Mouse (Mus musculus) 3134 (cell line): ENCODE data around the gene Dnm3.

ENCODE experiments used
- DNase-seq: peaks from one replicate; pipeline ENCODE4 v3.0.0-alpha.2; 2011; ENCODE audit warnings: low spot score; ENCODE audit not compliant: insufficient read length; ENCODE audit errors: extremely low read depth

Gene Dnm3

GRCm38 (mm10) chr1:162039808-162040207 is 438.0 kb downstream of the Dnm3 start:
- no peak for DNase-seq

DNA sequence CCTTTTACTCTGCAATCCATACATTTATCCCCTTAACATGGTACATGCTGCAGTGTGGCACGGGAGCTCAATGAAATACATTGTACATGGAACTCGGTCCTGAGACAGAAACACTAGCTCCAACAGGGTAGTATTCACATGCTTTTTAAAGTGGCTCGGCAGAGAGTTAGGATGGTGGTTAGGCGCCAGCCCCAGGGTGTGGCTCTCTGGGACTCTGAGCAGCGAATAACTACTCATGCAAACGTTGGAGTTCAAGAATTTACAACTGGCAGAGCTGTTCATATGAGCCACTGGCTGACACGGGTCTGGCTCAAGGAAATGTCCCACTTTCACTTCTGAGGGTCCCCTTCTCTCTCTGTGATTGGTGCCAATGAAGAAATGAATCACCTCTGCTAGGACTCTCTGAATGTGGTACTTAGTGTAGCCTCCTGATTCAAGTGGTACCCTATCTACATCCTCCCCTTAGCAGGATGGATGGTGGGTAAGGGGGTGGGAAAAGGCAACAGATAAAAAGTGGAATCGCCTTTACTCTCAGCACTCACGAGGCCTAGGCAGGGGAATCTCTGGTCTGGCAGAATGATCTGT is 438.7 kb downstream of the Dnm3 start:
- DNase-seq: peak; percentile 42

GRCm38 (mm10) chr1:162038431-162038830 is 439.4 kb downstream of the Dnm3 start:
- peak; percentile 22 for DNase-seq

DNA sequence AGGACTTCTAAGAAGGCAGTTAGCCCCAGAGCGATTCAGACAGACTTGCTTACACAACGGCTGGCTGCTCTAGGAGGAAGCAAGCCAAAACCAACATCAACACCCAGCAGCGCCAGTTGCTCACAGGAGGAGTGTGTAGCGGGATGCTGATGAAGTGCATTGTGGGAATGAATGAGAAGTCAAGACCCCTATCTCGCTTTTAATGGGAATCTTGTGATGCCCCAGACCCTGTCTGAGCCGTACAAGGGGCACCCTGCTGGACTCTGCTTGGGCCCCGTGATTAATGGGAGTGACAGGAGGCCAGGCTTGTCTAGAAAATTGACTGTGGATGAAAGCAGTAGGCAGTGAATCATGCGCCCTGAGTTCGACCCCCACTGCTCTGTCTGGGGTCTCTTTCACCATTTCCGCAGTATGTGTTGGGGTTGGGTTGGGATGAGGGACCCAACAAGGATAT is 439.8 kb downstream of the Dnm3 start:
- DNase-seq: peak; percentile 32

- DNase-seq: no peak
Observed at GRCm38 (mm10) chr1:162037185-162037765, 440.6 kb downstream of the Dnm3 start.

DNA sequence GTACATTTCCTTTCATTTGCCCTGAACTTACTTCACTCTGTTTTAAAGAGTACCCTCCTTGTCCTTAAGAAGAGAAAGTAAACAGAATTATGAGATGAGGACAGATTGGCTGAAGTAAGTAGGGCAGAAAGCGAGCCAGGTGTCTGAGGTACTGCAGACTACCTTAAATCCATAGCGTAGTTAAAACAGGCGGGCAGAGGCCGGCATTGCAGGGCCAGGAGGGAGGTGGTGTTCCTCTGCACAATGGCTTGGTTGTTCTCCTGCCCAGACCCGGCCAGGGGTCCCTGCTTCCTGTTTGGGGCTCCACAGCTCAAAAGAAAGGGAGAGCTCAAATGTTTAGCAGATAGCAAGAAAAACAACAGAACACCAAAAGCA is 441.4 kb downstream of the Dnm3 start:
- no peak for DNase-seq

GRCm38 (mm10) chr1:162035800-162036460 is 441.9 kb downstream of the Dnm3 start:
- DNase-seq: no peak

DNA sequence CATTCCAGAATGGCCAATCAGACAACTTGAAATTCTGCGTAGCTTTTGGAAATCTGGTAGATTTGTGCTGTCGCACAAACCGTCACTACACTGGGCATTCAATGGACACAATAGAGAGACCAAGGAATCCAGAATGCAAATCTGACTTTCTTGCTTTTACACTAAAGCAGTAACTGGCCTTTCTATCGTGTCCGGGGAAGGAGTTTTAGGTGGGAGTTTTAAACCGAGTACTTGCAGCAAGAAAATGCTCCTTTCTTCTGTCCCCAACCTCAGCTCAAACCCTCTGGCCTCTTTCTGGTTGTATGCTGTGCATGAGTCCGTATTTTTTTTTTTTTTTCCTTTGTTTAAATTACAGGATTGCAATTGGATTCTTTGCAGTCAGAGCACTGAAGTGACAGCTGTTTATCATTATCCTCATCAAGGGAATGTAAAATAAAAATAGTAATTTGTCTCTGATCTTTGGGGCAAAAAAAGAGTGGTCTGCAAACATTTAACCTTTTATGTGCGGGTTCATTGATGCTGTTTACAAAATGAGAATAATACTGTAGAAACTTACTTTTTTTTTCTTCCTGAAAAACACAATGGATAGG is 454.1 kb downstream of the Dnm3 start:
- no peak for DNase-seq

- no peak for DNase-seq
Observed at GRCm38 (mm10) chr1:162020766-162021165, 457.1 kb downstream of the Dnm3 start.

GRCm38 (mm10) chr1:162020303-162020731 is 457.5 kb downstream of the Dnm3 start:
- no peak for DNase-seq

GRCm38 (mm10) chr1:162018601-162018977 is 459.2 kb downstream of the Dnm3 start:
- DNase-seq: no peak

DNA sequence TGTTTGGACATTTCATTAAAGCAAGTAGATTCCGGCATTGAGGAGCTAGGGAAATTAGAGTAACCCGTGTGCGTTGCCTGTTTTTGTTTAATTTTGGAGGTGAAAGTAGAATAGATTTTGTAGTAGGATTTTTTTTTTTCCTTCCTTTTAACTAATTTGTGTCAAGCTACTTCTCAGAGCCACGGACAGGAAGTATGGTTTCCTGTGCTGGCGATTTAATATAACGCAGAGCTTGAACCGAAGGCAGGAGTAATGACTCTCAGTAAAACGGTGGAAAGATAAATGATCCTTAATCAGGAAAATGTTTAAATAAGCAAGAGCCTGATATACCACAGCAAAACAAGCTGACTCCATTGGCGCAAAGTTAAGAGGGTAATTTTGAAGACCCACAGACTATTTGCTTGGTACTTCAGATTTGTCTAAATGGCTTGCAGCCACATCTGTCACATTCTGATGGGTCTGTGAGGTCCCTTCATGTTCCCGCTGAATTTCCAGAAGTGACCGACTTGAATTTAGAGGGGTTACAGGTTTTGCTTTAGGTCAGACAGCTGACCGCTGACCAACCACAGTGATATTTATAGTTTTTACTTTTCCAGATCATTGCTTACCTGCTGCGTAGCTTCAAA is 459.7 kb downstream of the Dnm3 start:
- no peak for DNase-seq

GRCm38 (mm10) chr1:162016982-162017381 is 460.9 kb downstream of the Dnm3 start:
- no peak for DNase-seq

DNA sequence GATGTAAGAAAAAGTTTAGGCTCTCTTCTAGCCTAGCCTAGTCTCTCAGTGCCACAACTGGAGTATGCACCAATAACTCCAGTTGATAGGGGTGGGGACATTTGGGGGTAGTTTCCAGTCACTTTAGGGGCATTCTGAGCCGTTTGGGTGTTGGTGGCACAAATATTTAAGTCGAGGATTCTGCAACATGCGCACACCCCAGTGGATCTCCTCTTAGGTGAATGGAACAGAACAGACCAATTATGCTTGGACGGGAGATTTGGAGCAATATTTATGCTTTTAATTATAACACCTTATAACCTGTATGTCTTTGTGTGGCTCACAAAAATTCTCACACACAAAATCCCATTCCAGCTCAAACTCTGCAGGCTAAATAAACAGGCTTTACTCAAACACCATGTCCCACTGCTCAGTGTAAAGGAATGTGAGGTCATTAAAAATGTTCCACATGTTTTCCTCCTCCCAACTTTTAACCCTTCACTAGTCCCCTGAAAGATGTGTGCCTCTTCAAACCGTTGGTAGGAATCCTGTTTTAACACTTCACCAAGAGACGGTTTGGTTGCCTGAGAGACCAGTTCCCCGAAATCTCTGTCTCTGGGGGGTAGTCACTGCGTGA is 462.5 kb downstream of the Dnm3 start:
- DNase-seq: no peak

GRCm38 (mm10) chr1:162013561-162013960 is 464.3 kb downstream of the Dnm3 start:
- DNase-seq: no peak

GRCm38 (mm10) chr1:162011523-162012245 is 466.1 kb downstream of the Dnm3 start:
- DNase-seq: no peak

DNA sequence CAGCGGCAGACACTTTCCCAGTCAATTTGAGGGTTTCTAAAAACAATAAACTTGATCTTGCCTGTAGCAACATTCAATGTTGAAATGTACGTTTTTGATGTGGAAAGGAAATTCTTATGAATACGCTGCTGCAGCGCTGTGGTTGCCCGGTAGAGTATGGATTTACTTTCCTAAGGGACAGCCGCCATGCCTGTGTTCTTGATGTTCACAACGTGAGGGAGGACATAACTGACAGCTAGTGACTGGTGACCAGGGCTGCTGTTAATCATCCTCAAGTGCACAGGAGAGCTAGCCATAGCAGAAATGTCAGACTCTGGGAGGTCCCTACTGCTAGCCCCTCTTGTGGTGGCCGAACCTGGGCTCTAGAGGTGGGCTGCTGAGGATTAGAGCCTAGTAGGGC is 468.7 kb downstream of the Dnm3 start:
- DNase-seq: no peak

DNA sequence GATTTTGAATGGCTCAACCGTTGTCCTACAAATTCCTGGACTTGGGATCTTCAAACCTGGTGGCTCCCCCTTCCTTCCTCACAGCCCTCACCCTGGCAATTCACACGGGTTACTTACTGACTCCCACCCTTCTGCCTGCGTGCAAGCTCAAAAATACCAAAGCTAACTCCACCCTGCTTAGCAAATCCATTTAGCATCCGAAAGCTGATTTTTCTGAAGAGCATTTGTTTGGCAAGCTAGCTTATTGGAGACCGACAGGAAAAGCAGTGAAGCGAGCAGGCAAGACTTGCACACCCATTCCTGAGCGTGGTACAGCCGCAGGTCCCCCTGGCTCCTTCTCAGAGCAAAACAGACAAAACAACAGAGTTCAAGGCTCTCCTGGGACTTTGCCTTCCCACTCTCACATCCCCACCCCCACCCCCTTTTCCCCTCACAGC is 469.2 kb downstream of the Dnm3 start:
- DNase-seq: no peak

DNA sequence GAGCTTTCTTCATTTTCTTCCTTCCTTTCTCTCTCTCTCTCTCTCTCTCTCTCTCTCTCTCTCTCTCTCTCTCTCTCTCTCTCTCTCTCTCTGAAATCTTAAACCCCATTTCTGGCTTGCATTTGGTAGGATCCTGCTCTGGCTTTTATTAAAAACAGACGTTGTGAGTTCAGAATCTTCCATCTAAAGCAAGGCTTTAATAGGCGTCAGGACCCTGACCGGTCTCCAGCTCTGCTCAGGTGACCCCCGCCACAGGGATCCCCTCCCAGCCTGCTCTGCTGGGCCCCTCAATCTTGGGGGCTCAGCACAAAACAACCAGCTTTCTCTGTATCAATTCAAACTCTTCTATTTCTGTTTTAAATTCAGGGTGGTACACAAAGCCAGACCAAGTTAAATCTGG is 469.6 kb downstream of the Dnm3 start:
- DNase-seq: no peak

- no peak for DNase-seq
Observed at GRCm38 (mm10) chr1:162006109-162006508, 471.7 kb downstream of the Dnm3 start.
